ENCODE assay signal across 12 mouse cellular contexts in genomic region chr16:63104938-63105714, GRCm38 (mm10).
A peak's percentile ranks its signal among the peaks of the same experiment; 100 is the strongest.
DNase-seq lines count a peak whose midpoint lies in the region; TF ChIP-seq lines count a peak whose summit lies in the region.
"Had no signal": no experiment of that assay in that cellular context is flagged by ENCODE, and none has a peak within 500 bp of the region (broad histone marks: within the 10 kb centered on the region; RNA-seq: fewer than 3 reads in every experiment).

No protein-coding gene starts in this region.

- intact Hi-C loops in heart, postnatal 10 days (cut with DNase I) = no loop called here

- DNase-seq in kidney, postnatal 4 days = peak; percentile 19 to 29
- DNase-seq in kidney, adult 2 months = no peak
- peak; percentile 33 for DNase-seq in heart, adult 8-10 months (ENCODE audit: low spot score)
- DNase-seq in heart, postnatal 10 days = peak; percentile 47 to 59
- peak; percentile 3 for DNase-seq in lung, postnatal 25 days (ENCODE audit: low spot score)
- DNase-seq in spleen, postnatal 14 days (ENCODE audit: low spot score in 2 of 2) = no peak
- no peak for DNase-seq in urinary bladder, adult 18-20 months (ENCODE audit: low spot score in 2 of 2)
- DNase-seq in spleen, adult 12 weeks (ENCODE audit: low spot score) = no peak
- DNase-seq: cerebellum, adult 9-10 months; kidney, adult 18-20 months had no signal

- no peak for TF ChIP-seq POLR2A in kidney, adult 2 months (IDR thresholded peaks at IDR 0.05; ENCODE audit: low read depth, low read length)

- no peak overlapping the region for H3K27ac ChIP-seq in kidney, adult 2 months (ENCODE audit: insufficient read depth, low read depth, low read length)

- no peak for TF ChIP-seq CTCF in kidney, adult 2 months (conservative IDR thresholded peaks at IDR 0.05; ENCODE audit: insufficient read depth, insufficient read length, low read depth, low read length)

- no peaks in the 10 kb centered on the region for H3K36me3 ChIP-seq in kidney, adult 2 months (ENCODE audit: control insufficient read depth, insufficient read depth, low read length)

- H3K4me3 ChIP-seq in kidney, adult 2 months (ENCODE audit: insufficient read depth, low read depth, low read length) = no peak overlapping the region
- H3K4me3 ChIP-seq: erythroblast, embryonic 14.5 days had no signal

- no peaks in the 10 kb centered on the region for H3K4me1 ChIP-seq in kidney, adult 2 months (ENCODE audit: control insufficient read depth, insufficient read depth, low read length)

- WGBS in kidney, adult 2 months = 56% methylated on average over 11 of the region's 11 CpGs

- no peaks in the 10 kb centered on the region for H3K27me3 ChIP-seq in kidney, adult 2 months (replicated peaks; ENCODE audit: control insufficient read depth, insufficient read depth, low read length)
- H3K27me3 ChIP-seq: CH12.LX had no signal

Comparison
In these comparisons a context has a peak if more than half of its experiments do, and no peak if none do; other contexts are left out.
1. DNase-seq: peak in kidney, postnatal 4 days (2 of 2), heart, adult 8-10 months (single experiment), heart, postnatal 10 days (2 of 2) and lung, postnatal 25 days (single experiment); none in kidney, adult 2 months (single experiment), spleen, postnatal 14 days (0 of 2), urinary bladder, adult 18-20 months (0 of 2) and spleen, adult 12 weeks (single experiment).